Mouse (Mus musculus) MEL (cell line): ENCODE data around the gene Cdc25a. TPM values are rescaled to one million over a fixed set of nuclear protein-coding genes. Genes with fewer than 3 reads are reported as not detected.

Experiments
- DNase-seq: peaks from one replicate; pipeline ENCODE4 v3.0.0; 2011; ENCODE audit warnings: low read depth, low spot score
- H3K27ac ChIP-seq: 2 replicates; pipeline ENCODE4 v1.5.1; 2012; ENCODE audit warnings: low read depth, mild to moderate bottlenecking, control low read depth, low read length, moderate library complexity; ENCODE audit not compliant: control insufficient read depth
- H3K27me3 ChIP-seq, 2 experiments: fragments of 150-350 bp in 1 of 2; sonication (generic) in 1 of 2; 2 replicates each; pipeline ENCODE4 v1.6.1; 2012; ENCODE audit warnings: low read length in 2 of 2, mild to moderate bottlenecking in 2 of 2, improper control_type of control experiment in 1 of 2, moderate library complexity in 1 of 2; ENCODE audit not compliant: insufficient read depth in 2 of 2, control insufficient read depth in 1 of 2
- H3K36me3 ChIP-seq, 2 experiments: 2 replicates each; pipeline ENCODE4 v1.6.1; 2012 to 2014; ENCODE audit warnings: low read length in 2 of 2, improper control_type of control experiment in 1 of 2, inconsistent platforms in 1 of 2, mild to moderate bottlenecking in 1 of 2; ENCODE audit not compliant: insufficient read depth in 2 of 2, control insufficient read depth in 1 of 2
- H3K4me1 ChIP-seq, 2 experiments: fragments of 150-350 bp in 1 of 2; sonication (generic) in 1 of 2; 2 replicates each; pipeline ENCODE4 v1.6.1; 2012; ENCODE audit warnings: low read length in 2 of 2, improper control_type of control experiment in 1 of 2, mild to moderate bottlenecking in 1 of 2; ENCODE audit not compliant: insufficient read depth in 2 of 2, control insufficient read depth in 1 of 2
- H3K4me3 ChIP-seq, 2 experiments: fragments of 150-350 bp in 1 of 2; sonication (generic) in 1 of 2; 2 replicates each; pipeline ENCODE4 v1.5.1; 2012; ENCODE audit warnings: low read depth in 2 of 2, low read length in 2 of 2, mild to moderate bottlenecking in 2 of 2, moderate library complexity in 2 of 2, control low read depth in 1 of 2, improper control_type of control experiment in 1 of 2; ENCODE audit not compliant: control insufficient read depth in 1 of 2, insufficient read depth in 1 of 2
- H3K79me2 ChIP-seq: 2 replicates; pipeline ENCODE4 v1.6.1; 2012; ENCODE audit warnings: mild to moderate bottlenecking, low read length, moderate library complexity; ENCODE audit not compliant: control insufficient read depth, poor library complexity, insufficient read depth
- H3K9ac ChIP-seq: 2 replicates; pipeline ENCODE4 v1.6.1; 2012; ENCODE audit warnings: low read depth, mild to moderate bottlenecking, control low read depth, low read length, moderate library complexity; ENCODE audit not compliant: control insufficient read depth, poor library complexity, severe bottlenecking
- H3K9me3 ChIP-seq: fragments of 150-350 bp; sonication (generic); replicated peaks from 2 replicates; pipeline ENCODE4 v1.6.1; 2012; ENCODE audit warnings: mild to moderate bottlenecking, low read length, improper control_type of control experiment, moderate library complexity; ENCODE audit not compliant: insufficient read depth
- BHLHE40 ChIP-seq: IDR thresholded peaks from 2 replicates; pipeline ENCODE4 v1.6.1; 2012; ENCODE audit warnings: low read depth, mild to moderate bottlenecking, inconsistent platforms, low read length, improper control_type of control experiment, borderline replicate concordance
- CHD2 ChIP-seq: IDR thresholded peaks from 2 replicates; pipeline ENCODE4 v1.6.1; 2011; ENCODE audit warnings: low read length, improper control_type of control experiment
- ELF1 ChIP-seq: IDR thresholded peaks from 2 replicates; pipeline ENCODE4 v1.6.1; 2014; ENCODE audit warnings: low read depth, mild to moderate bottlenecking, inconsistent platforms, low read length, improper control_type of control experiment, moderate library complexity
- EP300 ChIP-seq, 2 experiments: IDR thresholded peaks; 2 replicates each; pipeline ENCODE4 v1.6.1; 2011; ENCODE audit warnings: improper control_type of control experiment in 2 of 2, low read length in 2 of 2, low read depth in 1 of 2, mild to moderate bottlenecking in 1 of 2
- ETS1 ChIP-seq: IDR thresholded peaks from 2 replicates; pipeline ENCODE4 v1.6.1; 2012; ENCODE audit warnings: low read depth, mild to moderate bottlenecking, inconsistent platforms, low read length, improper control_type of control experiment, moderate library complexity
- GABPA ChIP-seq: IDR thresholded peaks from 2 replicates; pipeline ENCODE4 v1.6.1; 2012; ENCODE audit warnings: low read depth, mild to moderate bottlenecking, inconsistent platforms, low read length, improper control_type of control experiment, moderate library complexity
- GATA1 ChIP-seq: IDR thresholded peaks from 2 replicates; pipeline ENCODE4 v1.6.1; 2011; ENCODE audit warnings: low read depth, low read length, improper control_type of control experiment
- HCFC1 ChIP-seq: IDR thresholded peaks from 2 replicates; pipeline ENCODE4 v1.6.1; 2012; ENCODE audit warnings: low read depth, mild to moderate bottlenecking, inconsistent platforms, low read length, improper control_type of control experiment, moderate library complexity
- KAT2A ChIP-seq: conservative IDR thresholded peaks from 2 replicates; pipeline ENCODE4 v1.6.1; 2012; ENCODE audit warnings: low read depth, low read length, improper control_type of control experiment, inconsistent platforms
- MAFK ChIP-seq: IDR thresholded peaks from 2 replicates; pipeline ENCODE4 v1.6.1; 2011; ENCODE audit warnings: low read depth, mild to moderate bottlenecking, low read length, improper control_type of control experiment, borderline replicate concordance
- MAX ChIP-seq: IDR thresholded peaks from 2 replicates; pipeline ENCODE4 v1.6.1; 2011; ENCODE audit warnings: low read length, improper control_type of control experiment
- MXI1 ChIP-seq: IDR thresholded peaks from 2 replicates; pipeline ENCODE4 v1.6.1; 2011; ENCODE audit warnings: mild to moderate bottlenecking, low read depth, low read length, improper control_type of control experiment
- MYB ChIP-seq: IDR thresholded peaks from 2 replicates; pipeline ENCODE4 v1.6.1; 2011; ENCODE audit warnings: mild to moderate bottlenecking, low read depth, low read length, improper control_type of control experiment
- MYC ChIP-seq: IDR thresholded peaks from 2 replicates; pipeline ENCODE4 v1.6.1; 2011; ENCODE audit warnings: low read depth, mild to moderate bottlenecking, low read length, improper control_type of control experiment, moderate library complexity
- POLR2AphosphoS2 ChIP-seq: IDR thresholded peaks from 2 replicates; pipeline ENCODE4 v1.6.1; 2011; ENCODE audit warnings: low read length, improper control_type of control experiment
- RCOR1 ChIP-seq: IDR thresholded peaks from 2 replicates; pipeline ENCODE4 v1.6.1; 2012; ENCODE audit warnings: low read depth, mild to moderate bottlenecking, inconsistent platforms, low read length, improper control_type of control experiment
- SIN3A ChIP-seq: IDR thresholded peaks from 2 replicates; pipeline ENCODE4 v1.6.1; 2012; ENCODE audit warnings: low read length, improper control_type of control experiment, inconsistent platforms
- TAL1 ChIP-seq: IDR thresholded peaks from 2 replicates; pipeline ENCODE4 v1.6.1; 2012; ENCODE audit warnings: mild to moderate bottlenecking, inconsistent platforms, low read length, moderate library complexity, mixed read lengths
- TBP ChIP-seq: IDR thresholded peaks from 2 replicates; pipeline ENCODE4 v1.8.0; 2011; ENCODE audit warnings: low read depth, low read length, improper control_type of control experiment
- TCF12 ChIP-seq: IDR thresholded peaks from 2 replicates; pipeline ENCODE4 v1.6.1; 2014; ENCODE audit warnings: low read depth, mild to moderate bottlenecking, inconsistent platforms, low read length, improper control_type of control experiment, moderate library complexity
- USF1 ChIP-seq: IDR thresholded peaks from 2 replicates; pipeline ENCODE4 v1.6.1; 2014; ENCODE audit warnings: low read depth, mild to moderate bottlenecking, inconsistent platforms, low read length, improper control_type of control experiment, moderate library complexity
- USF2 ChIP-seq, 2 experiments: IDR thresholded peaks; 2 replicates each; pipeline ENCODE4 v1.6.1; 2011 to 2012; ENCODE audit warnings: improper control_type of control experiment in 2 of 2, low read length in 2 of 2, borderline replicate concordance in 1 of 2, inconsistent platforms in 1 of 2, low read depth in 1 of 2, mild to moderate bottlenecking in 1 of 2; ENCODE audit not compliant: insufficient read depth in 1 of 2
- ZMIZ1 ChIP-seq: IDR thresholded peaks from 2 replicates; pipeline ENCODE4 v1.6.1; 2012; ENCODE audit warnings: low read depth, mild to moderate bottlenecking, inconsistent platforms, low read length, improper control_type of control experiment, moderate library complexity
- polyA plus RNA-seq, 2 experiments: library from polyadenylated mRNA; stranded (reverse) in 1 of 2; unstranded in 1 of 2; fragments of >175 nt in 1 of 2; fragments of >200 nt in 1 of 2; gene quantifications; 2 replicates each; pipeline versions ENCODE4 v1.2.1 to v1.2.4; 2012; ENCODE audit warnings: low replicate concordance in 2 of 2, low read depth in 1 of 2; ENCODE audit not compliant: insufficient read length in 2 of 2, insufficient read depth in 1 of 2, missing spikeins in 1 of 2
- total RNA-seq: library from RNA; depleted of rRNA; stranded (reverse); fragments of 300-350 nt; gene quantifications from 2 replicates; pipeline ENCODE4 v1.2.3, GENCODE M21; 2012

Cdc25a gene
- total and polyA plus RNA-seq, 3 experiments, result 67.2 to 79.4 (median 67.4) TPM

DNA sequence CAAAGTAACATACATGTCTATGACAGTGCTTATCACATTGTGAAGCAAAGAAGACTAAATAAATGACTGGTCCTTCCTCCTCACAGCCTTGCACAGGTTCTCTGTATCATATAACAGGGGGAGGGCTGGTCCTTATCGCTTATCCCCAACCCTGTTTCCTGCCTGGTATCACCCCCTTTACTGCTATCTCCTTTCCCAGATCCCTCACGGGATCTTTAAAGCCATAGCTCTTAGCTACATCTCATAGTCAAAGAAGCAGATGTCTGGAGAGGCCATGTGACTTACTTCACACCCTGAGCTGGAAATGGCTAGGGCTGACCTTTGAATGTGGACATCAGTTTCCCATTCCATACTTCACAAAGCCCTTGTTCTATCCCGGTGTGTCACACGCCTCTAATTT lies 49.6 kb upstream of the Cdc25a start:
- no peaks in the 10 kb centered on the region for H3K79me2 ChIP-seq
- H3K4me3 ChIP-seq, result no peak overlapping the region
- TF ChIP-seq MYC (no peak), EP300 (IDR thresholded peaks at IDR 0.05; ENCODE audit: low read depth in 1 of 2, low read length in 2 of 2) (peak; percentile 83 to 91), RCOR1 (peak; percentile 73), POLR2AphosphoS2 (no peak), CHD2 (no peak), BHLHE40 (peak; percentile 96), GATA1 (peak; percentile 97), MYB (no peak), TCF12 (peak; percentile 98), ZMIZ1 (no peak), USF2 (IDR thresholded peaks at IDR 0.05; ENCODE audit: borderline replicate concordance in 1 of 2, insufficient read depth in 1 of 2, low read depth in 1 of 2, low read length in 2 of 2) (peak in 1 of 2 experiments; percentile 45; a peak in 1 of 4 replicates), SIN3A (peak; percentile 49), ETS1 (peak; percentile 83), GABPA (0 out of 2 replicates have a peak, but pooled peaks have one; percentile 5), ELF1 (peak; percentile 9; the same call in 1 of the 2 replicates), USF1 (peak; percentile 87), HCFC1 (peak; percentile 26; the same call in 1 of the 2 replicates), KAT2A (0 out of 2 replicates have a peak, but pooled peaks have one; percentile 9), TBP (no peak), TAL1 (peak; percentile 72), MAX (peak; percentile 68), MAFK (0 out of 2 replicates have a peak, but pooled peaks have one; percentile 36), MXI1 (peak; percentile 65)
- DNase-seq, result peak; percentile 69
- no peaks in the 10 kb centered on the region for H3K9me3 ChIP-seq
- no peak overlapping the region for H3K9ac ChIP-seq
- H3K27me3 ChIP-seq, result no peaks in the 10 kb centered on the region
- peaks cover 0 to 20% of the 10 kb centered on the region in 2 experiments; a peak in 2 of 4 replicates for H3K36me3 ChIP-seq
- H3K27ac ChIP-seq, result peak overlapping the region; percentile 53
- H3K4me1 ChIP-seq, result peaks cover 12 to 16% of the 10 kb centered on the region in 2 experiments
